Comparison of ENCODE assay signal across 8 mouse cellular contexts in genomic region chr15:83305192-83305921, GRCm38 (mm10). TPM values are rescaled to one million over a fixed set of nuclear protein-coding genes. Genes with fewer than 3 reads are reported as not detected.
A peak's percentile ranks its signal among the peaks of the same experiment; 100 is the strongest.
DNase-seq lines count a peak whose midpoint lies in the region; ATAC-seq and TF ChIP-seq lines count a peak whose summit lies in the region.

No protein-coding gene starts in this region.

- no peak overlapping the region for H3K4me2 ChIP-seq in heart, postnatal 0 days (ENCODE audit: low read depth, low read length)
- no peak overlapping the region for H3K4me2 ChIP-seq in stomach, embryonic 15.5 days

- H3K9me3 ChIP-seq in heart, postnatal 0 days (replicated peaks; ENCODE audit: control insufficient read depth, low read length), result no peaks in the 10 kb centered on the region
- H3K9me3 ChIP-seq in stomach, embryonic 15.5 days, result no peaks in the 10 kb centered on the region

- peak; percentile 59 for ATAC-seq in heart, postnatal 0 days (ENCODE audit: insufficient read depth, low read depth)
- ATAC-seq in stomach, embryonic 15.5 days (ENCODE audit: insufficient read depth, low FRiP score, low read depth), result 0 out of 2 replicates have a peak, but pooled peaks have one; percentile 48

- peak; percentile 41 for DNase-seq in left cerebral cortex, postnatal 4 days
- no peak for DNase-seq in left cerebral cortex, adult 8-10 months (ENCODE audit: low spot score in 2 of 2)
- peak; percentile 61 for DNase-seq in cerebellum, adult 11-12 months
- DNase-seq in heart, postnatal 0 days (ENCODE audit: low spot score), result no peak
- DNase-seq in kidney, postnatal 25 days, result peak; percentile 73 to 90
- no peak for DNase-seq in left cerebral cortex, postnatal 25 days (ENCODE audit: low spot score in 2 of 2)
- DNase-seq in spleen, postnatal 14 days (ENCODE audit: low spot score in 2 of 2), result no peak

- intact Hi-C loops in left cerebral cortex, postnatal 4 days (cut with DNase I), result no loop called here
- intact Hi-C loops in left cerebral cortex, postnatal 25 days (cut with DNase I), result no loop called here

- peaks cover 4% of the 10 kb centered on the region; the same call in 1 of the 2 replicates for H3K4me1 ChIP-seq in heart, postnatal 0 days (ENCODE audit: control insufficient read depth, insufficient read depth)
- peaks cover 24% of the 10 kb centered on the region for H3K4me1 ChIP-seq in stomach, embryonic 15.5 days

- WGBS in heart, postnatal 0 days, result 68% methylated on average over 12 of the region's 12 CpGs
- WGBS in stomach, embryonic 15.5 days, result 64% methylated on average over 12 of the region's 12 CpGs

- no peaks in the 10 kb centered on the region for H3K27me3 ChIP-seq in heart, postnatal 0 days (ENCODE audit: control insufficient read depth, insufficient read depth, low read length)
- H3K27me3 ChIP-seq in stomach, embryonic 15.5 days (replicated peaks), result no peaks in the 10 kb centered on the region

- 0 out of 2 replicates have a peak overlapping the region, but pooled peaks have one; percentile 14 for H3K9ac ChIP-seq in heart, postnatal 0 days (replicated peaks; ENCODE audit: low read depth, low read length)
- no peak overlapping the region for H3K9ac ChIP-seq in stomach, embryonic 15.5 days

- no peak overlapping the region for H3K4me3 ChIP-seq in heart, postnatal 0 days (ENCODE audit: low read depth, low read length)
- H3K4me3 ChIP-seq in stomach, embryonic 15.5 days (replicated peaks), result no peak overlapping the region

- no peak for TF ChIP-seq EP300 in heart, postnatal 0 days (IDR thresholded peaks at IDR 0.05; ENCODE audit: low read depth)

- peak overlapping the region; percentile 76 for H3K27ac ChIP-seq in heart, postnatal 0 days (ENCODE audit: low read depth)
- peak overlapping the region; percentile 69 for H3K27ac ChIP-seq in stomach, embryonic 15.5 days

- H3K36me3 ChIP-seq in heart, postnatal 0 days (replicated peaks; ENCODE audit: control insufficient read depth, insufficient read depth, low read length), result peaks cover 56% of the 10 kb centered on the region
- H3K36me3 ChIP-seq in stomach, embryonic 15.5 days, result peaks cover 22% of the 10 kb centered on the region

- no peak for TF ChIP-seq CTCF in heart, postnatal 0 days (IDR thresholded peaks at IDR 0.05; ENCODE audit: low read depth)

RNA-seq across cellular contexts. Expression of gene Arfgap3, which starts 44.7 kb away (rescaled TPM):
- 10 to 100 TPM; 27.9 to 30.2 TPM for total RNA-seq in left cerebral cortex, postnatal 4 days (2021)
- total RNA-seq in left cerebral cortex, adult 8-10 months (2022), result 10 to 100 TPM; 21.8 to 28.5 (median 23.8) TPM
- 86.9 and 112 TPM in 2 replicates for total RNA-seq in heart, postnatal 0 days (2014; rRNA removed; ENCODE audit: low replicate concordance)
- 22.4 and 25.4 TPM in 2 replicates for polyA plus RNA-seq in heart, postnatal 0 days (2015; fragmentation: Nextera tagmentation; extraction: Ambion mirVana)
- polyA plus RNA-seq in stomach, embryonic 15.5 days (2015; fragmentation: Nextera tagmentation; extraction: Ambion mirVana), result 63.0 and 72.4 TPM in 2 replicates
- 10 to 100 TPM; 17.3 to 24.4 TPM for total RNA-seq in left cerebral cortex, postnatal 25 days (2021)

RNA-seq across cellular contexts. Expression of gene A4galt, which starts 53.8 kb away (rescaled TPM):
- 1 to 10 TPM; 3.1 to 3.9 TPM for total RNA-seq in left cerebral cortex, postnatal 4 days (2021)
- 1 to 10 TPM; 3.2 to 5.9 (median 5.4) TPM for total RNA-seq in left cerebral cortex, adult 8-10 months (2022)
- total RNA-seq in heart, postnatal 0 days (2014; rRNA removed; ENCODE audit: low replicate concordance), result 3.0 and 3.2 TPM in 2 replicates
- polyA plus RNA-seq in heart, postnatal 0 days (2015; fragmentation: Nextera tagmentation; extraction: Ambion mirVana), result 1.6 and 2.0 TPM in 2 replicates
- polyA plus RNA-seq in stomach, embryonic 15.5 days (2015; fragmentation: Nextera tagmentation; extraction: Ambion mirVana), result 9.2 and 9.4 TPM in 2 replicates
- total RNA-seq in left cerebral cortex, postnatal 25 days (2021), result 1 to 10 TPM; 3.5 to 5.2 TPM

Comparison
In these comparisons a context has a peak if more than half of its experiments do, and no peak if none do; other contexts are left out.
1. DNase-seq: peak in left cerebral cortex, postnatal 4 days (single experiment), cerebellum, adult 11-12 months (single experiment) and kidney, postnatal 25 days (2 of 2); none in left cerebral cortex, adult 8-10 months (0 of 2), heart, postnatal 0 days (single experiment), left cerebral cortex, postnatal 25 days (0 of 2) and spleen, postnatal 14 days (0 of 2).